Mouse (Mus musculus) forebrain, embryonic 12.5 days (tissue): ENCODE results near the gene Poc1b. TPM values are rescaled to one million over a fixed set of nuclear protein-coding genes. Genes with fewer than 3 reads are reported as not detected.
"Not testable (repeated sequence)": the region's sequence is repeated elsewhere in the genome, so short reads cannot be mapped to it uniquely, and the experiment has no call there.

Experiments
- ATAC-seq: fragments of 200-750 bp; cut with Nextera tagmentation; 2 replicates; pipeline ENCODE4 v1.8.0; 2017; ENCODE audit warnings: moderate TSS enrichment; ENCODE audit not compliant: low FRiP score
- H3K27ac ChIP-seq: fragments of 300-500 bp; sonication (generic); 2 replicates; pipeline ENCODE4 v1.5.1; 2016; ENCODE audit warnings: mild to moderate bottlenecking
- H3K27me3 ChIP-seq: fragments of 300-500 bp; sonication (generic); 2 replicates; pipeline ENCODE4 v1.6.1; 2016; ENCODE audit warnings: mild to moderate bottlenecking
- H3K36me3 ChIP-seq: fragments of 300-500 bp; sonication (generic); replicated peaks from 2 replicates; pipeline ENCODE4 v1.6.1; 2016; ENCODE audit warnings: mild to moderate bottlenecking
- H3K4me1 ChIP-seq: fragments of 300-500 bp; sonication (generic); 2 replicates; pipeline ENCODE4 v1.6.1; 2016
- H3K4me2 ChIP-seq: fragments of 300-500 bp; sonication (generic); 2 replicates; pipeline ENCODE4 v1.6.1; 2016; ENCODE audit warnings: mild to moderate bottlenecking, moderate library complexity
- H3K4me3 ChIP-seq: fragments of 300-500 bp; sonication (generic); replicated peaks from 2 replicates; pipeline ENCODE4 v1.5.1; 2016; ENCODE audit warnings: mild to moderate bottlenecking
- H3K9ac ChIP-seq: fragments of 300-500 bp; sonication (generic); 2 replicates; pipeline ENCODE4 v1.6.1; 2016; ENCODE audit warnings: mild to moderate bottlenecking
- H3K9me3 ChIP-seq: fragments of 300-500 bp; sonication (generic); 2 replicates; pipeline ENCODE4 v1.6.1; 2016
- WGBS: fragments of 180-500 bp; shearing (Covaris S2); methylation state at CpG from one replicate; pipeline ENCODE4 v1.1.7; 2016; 5-methylcytosine and 5-hydroxymethylcytosine counted together
- polyA plus RNA-seq: library from polyadenylated mRNA; unstranded; fragments of >200 nt; fragmentation: Nextera tagmentation; extraction: Ambion mirVana; gene quantifications from 2 replicates; pipeline ENCODE4 v1.2.1, GENCODE M21; 2016

Gene Poc1b
- polyA plus RNA-seq, 1 experiment from 2014 or later, result 24.6 TPM

GRCm38 (mm10) chr10:99136337-99136736 lies 29.5 kb downstream of the Poc1b start:
- Histone ChIP-seq H3K27ac (no peak overlapping the region), H3K4me1 (peaks cover 3% of the 10 kb centered on the region; the same call in 1 of the 2 replicates), H3K4me2 (no peak overlapping the region), H3K36me3 (peaks cover 17% of the 10 kb centered on the region), H3K4me3 (no peak overlapping the region), H3K9me3 (no peaks in the 10 kb centered on the region), H3K9ac (no peak overlapping the region), H3K27me3 (no peaks in the 10 kb centered on the region)
- no peak for ATAC-seq
- 90% methylated on average over 5 of the region's 5 CpGs for WGBS

GRCm38 (mm10) chr10:99145611-99146010 lies 38.8 kb downstream of the Poc1b start:
- H3K9me3 ChIP-seq, result no peaks in the 10 kb centered on the region
- H3K27me3 ChIP-seq, result no peaks in the 10 kb centered on the region
- H3K4me1 ChIP-seq, result no peaks in the 10 kb centered on the region
- ATAC-seq, result no peak
- H3K27ac ChIP-seq, result no peak overlapping the region
- WGBS, result 91% methylated on average over 8 of the region's 8 CpGs
- H3K4me3 ChIP-seq, result no peak overlapping the region
- H3K36me3 ChIP-seq, result peaks cover 15% of the 10 kb centered on the region
- no peak overlapping the region for H3K4me2 ChIP-seq
- no peak overlapping the region for H3K9ac ChIP-seq

GRCm38 (mm10) chr10:99146596-99146995 lies 39.8 kb downstream of the Poc1b start:
- Histone ChIP-seq H3K4me2 (no peak overlapping the region), H3K9ac (no peak overlapping the region), H3K4me3 (no peak overlapping the region), H3K36me3 (peaks cover 15% of the 10 kb centered on the region), H3K4me1 (no peaks in the 10 kb centered on the region), H3K27me3 (no peaks in the 10 kb centered on the region), H3K9me3 (no peaks in the 10 kb centered on the region), H3K27ac (no peak overlapping the region)
- WGBS, result 94% methylated on average over 8 of the region's 8 CpGs
- ATAC-seq, result no peak

- no peaks in the 10 kb centered on the region for H3K27me3 ChIP-seq
- H3K4me2 ChIP-seq, result no peak overlapping the region
- peaks cover 11% of the 10 kb centered on the region for H3K36me3 ChIP-seq
- no peak for ATAC-seq
- WGBS, result 89% methylated on average over 6 of the region's 6 CpGs
- no peak overlapping the region for H3K4me3 ChIP-seq
- H3K4me1 ChIP-seq, result no peaks in the 10 kb centered on the region
- no peak overlapping the region for H3K27ac ChIP-seq
- no peak overlapping the region for H3K9ac ChIP-seq
- no peaks in the 10 kb centered on the region for H3K9me3 ChIP-seq
These were observed 43.2 kb downstream of the Poc1b start for GRCm38 (mm10) chr10:99150016-99150415.

- Histone ChIP-seq H3K27ac (no peak overlapping the region), H3K4me3 (no peak overlapping the region), H3K4me1 (no peaks in the 10 kb centered on the region), H3K9me3 (no peaks in the 10 kb centered on the region), H3K36me3 (peaks cover 16% of the 10 kb centered on the region), H3K27me3 (no peaks in the 10 kb centered on the region), H3K4me2 (no peak overlapping the region), H3K9ac (no peak overlapping the region)
- ATAC-seq, result no peak
- WGBS, result 97% methylated on average over 1 of the region's 1 CpGs
These were observed 44.7 kb downstream of the Poc1b start for GRCm38 (mm10) chr10:99151580-99151979.

GRCm38 (mm10) chr10:99152063-99152462 lies 45.2 kb downstream of the Poc1b start:
- Histone ChIP-seq H3K27me3 (no peaks in the 10 kb centered on the region), H3K27ac (no peak overlapping the region), H3K36me3 (peaks cover 21% of the 10 kb centered on the region), H3K9me3 (no peaks in the 10 kb centered on the region), H3K9ac (no peak overlapping the region), H3K4me2 (no peak overlapping the region), H3K4me3 (no peak overlapping the region), H3K4me1 (no peaks in the 10 kb centered on the region)
- ATAC-seq, result no peak
- 96% methylated on average over 6 of the region's 6 CpGs for WGBS

- H3K27ac ChIP-seq, result no peak overlapping the region
- WGBS, result 86% methylated on average over 8 of the region's 8 CpGs
- no peak overlapping the region for H3K4me3 ChIP-seq
- no peak overlapping the region for H3K9ac ChIP-seq
- ATAC-seq, result no peak
- no peaks in the 10 kb centered on the region for H3K9me3 ChIP-seq
- H3K4me2 ChIP-seq, result no peak overlapping the region
- no peaks in the 10 kb centered on the region for H3K4me1 ChIP-seq
- no peaks in the 10 kb centered on the region for H3K27me3 ChIP-seq
- H3K36me3 ChIP-seq, result peaks cover 17% of the 10 kb centered on the region
These were observed 47.8 kb downstream of the Poc1b start for GRCm38 (mm10) chr10:99154635-99155034.

GRCm38 (mm10) chr10:99156808-99157207 lies 50.0 kb downstream of the Poc1b start:
- H3K4me2 ChIP-seq, result no peak overlapping the region
- peaks cover 20% of the 10 kb centered on the region for H3K36me3 ChIP-seq
- WGBS, result 97% methylated on average over 5 of the region's 5 CpGs
- H3K9me3 ChIP-seq, result no peaks in the 10 kb centered on the region
- no peak for ATAC-seq
- no peak overlapping the region for H3K4me3 ChIP-seq
- H3K4me1 ChIP-seq, result no peaks in the 10 kb centered on the region
- H3K27me3 ChIP-seq, result no peaks in the 10 kb centered on the region
- no peak overlapping the region for H3K9ac ChIP-seq
- no peak overlapping the region for H3K27ac ChIP-seq

- not testable (repeated sequence) for H3K9me3 ChIP-seq, H3K4me2 ChIP-seq, H3K4me3 ChIP-seq, ATAC-seq, H3K4me1 ChIP-seq, H3K9ac ChIP-seq, H3K27me3 ChIP-seq, H3K27ac ChIP-seq
- peaks cover 20% of the 10 kb centered on the region for H3K36me3 ChIP-seq
- 94% methylated on average over 10 of the region's 10 CpGs for WGBS
These were observed 50.9 kb downstream of the Poc1b start for GRCm38 (mm10) chr10:99157697-99158096.

- Histone ChIP-seq H3K27me3 (no peaks in the 10 kb centered on the region), H3K4me2 (no peak overlapping the region), H3K9ac (no peak overlapping the region), H3K4me1 (0 out of 2 replicates have a peak, but pooled peaks cover 4% of the 10 kb centered on the region), H3K36me3 (peaks cover 10% of the 10 kb centered on the region), H3K9me3 (no peaks in the 10 kb centered on the region), H3K27ac (no peak overlapping the region), H3K4me3 (no peak overlapping the region)
- WGBS, result 34% methylated on average over 8 of the region's 8 CpGs
- ATAC-seq, result no peak
These were observed 55.2 kb downstream of the Poc1b start for GRCm38 (mm10) chr10:99161987-99162582.

- WGBS, result 77% methylated on average over 5 of the region's 5 CpGs
- no peaks in the 10 kb centered on the region for H3K9me3 ChIP-seq
- peaks cover 10% of the 10 kb centered on the region for H3K36me3 ChIP-seq
- H3K27me3 ChIP-seq, result no peaks in the 10 kb centered on the region
- no peak overlapping the region for H3K9ac ChIP-seq
- no peak overlapping the region for H3K27ac ChIP-seq
- no peak overlapping the region for H3K4me2 ChIP-seq
- 0 out of 2 replicates have a peak, but pooled peaks cover 4% of the 10 kb centered on the region for H3K4me1 ChIP-seq
- no peak overlapping the region for H3K4me3 ChIP-seq
- ATAC-seq, result no peak
These were observed 56.2 kb downstream of the Poc1b start for GRCm38 (mm10) chr10:99163002-99163401.

GRCm38 (mm10) chr10:99164871-99165477 lies 58.1 kb downstream of the Poc1b start:
- Histone ChIP-seq H3K9me3 (no peaks in the 10 kb centered on the region), H3K36me3 (peaks cover 5% of the 10 kb centered on the region), H3K4me3 (no peak overlapping the region), H3K4me2 (no peak overlapping the region), H3K27ac (no peak overlapping the region), H3K4me1 (0 out of 2 replicates have a peak, but pooled peaks cover 4% of the 10 kb centered on the region), H3K9ac (no peak overlapping the region), H3K27me3 (no peaks in the 10 kb centered on the region)
- 46% methylated on average over 13 of the region's 13 CpGs for WGBS
- peak; percentile 45; the same call in 1 of the 2 replicates for ATAC-seq

GRCm38 (mm10) chr10:99165751-99166282 lies 59.0 kb downstream of the Poc1b start:
- H3K4me2 ChIP-seq, result no peak overlapping the region
- 82% methylated on average over 7 of the region's 7 CpGs for WGBS
- no peak for ATAC-seq
- no peaks in the 10 kb centered on the region for H3K9me3 ChIP-seq
- no peak overlapping the region for H3K27ac ChIP-seq
- H3K4me1 ChIP-seq, result 0 out of 2 replicates have a peak, but pooled peaks cover 4% of the 10 kb centered on the region
- no peak overlapping the region for H3K4me3 ChIP-seq
- H3K9ac ChIP-seq, result no peak overlapping the region
- H3K36me3 ChIP-seq, result no peaks in the 10 kb centered on the region
- no peaks in the 10 kb centered on the region for H3K27me3 ChIP-seq
